Mouse (Mus musculus): Measurements from ENCODE around the gene Fam166b.

Fam166b gene

DNA sequence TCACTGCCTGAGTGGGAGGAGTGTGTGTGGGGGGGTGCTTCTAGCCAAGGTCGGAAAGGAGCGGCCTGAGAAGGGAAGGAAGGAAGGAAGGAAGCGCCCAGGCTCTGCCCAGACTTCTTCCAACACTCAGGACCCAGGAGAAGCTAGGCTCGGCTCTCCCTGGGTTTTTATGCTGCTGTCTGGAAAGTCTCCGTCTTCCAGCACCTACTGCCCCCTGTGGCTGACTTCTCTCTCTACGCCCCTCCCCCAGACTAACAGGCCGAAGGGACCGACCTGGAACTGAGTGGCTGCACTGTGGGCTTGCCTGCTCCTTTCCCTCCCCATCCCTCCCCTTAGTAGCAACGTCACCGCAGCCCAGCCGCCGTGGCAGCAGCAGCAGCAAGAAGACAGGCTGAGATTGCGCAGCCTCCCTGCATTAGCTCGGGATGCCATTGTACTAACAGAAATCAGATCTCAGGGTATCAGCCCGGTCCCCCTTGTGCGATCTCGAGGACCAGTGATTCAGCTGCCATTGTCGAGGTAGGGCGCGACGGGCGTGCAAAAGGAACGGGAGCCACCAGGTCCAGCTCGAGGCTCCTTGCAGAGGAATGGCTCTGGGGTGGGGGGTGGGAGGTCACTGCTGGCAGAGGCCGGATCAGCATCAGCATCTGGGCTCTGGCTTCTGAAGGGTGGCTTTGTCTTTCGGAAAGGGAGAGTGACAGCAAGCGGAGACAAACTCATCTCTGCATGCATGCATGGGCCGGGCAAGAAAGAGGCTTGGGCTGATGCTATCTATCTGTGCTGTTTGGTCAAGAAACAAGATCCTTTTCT, 22.6 kb downstream of the Fam166b start:
- peak; percentile 76 for DNase-seq (ENCODE audit: low read depth, low spot score)

DNA sequence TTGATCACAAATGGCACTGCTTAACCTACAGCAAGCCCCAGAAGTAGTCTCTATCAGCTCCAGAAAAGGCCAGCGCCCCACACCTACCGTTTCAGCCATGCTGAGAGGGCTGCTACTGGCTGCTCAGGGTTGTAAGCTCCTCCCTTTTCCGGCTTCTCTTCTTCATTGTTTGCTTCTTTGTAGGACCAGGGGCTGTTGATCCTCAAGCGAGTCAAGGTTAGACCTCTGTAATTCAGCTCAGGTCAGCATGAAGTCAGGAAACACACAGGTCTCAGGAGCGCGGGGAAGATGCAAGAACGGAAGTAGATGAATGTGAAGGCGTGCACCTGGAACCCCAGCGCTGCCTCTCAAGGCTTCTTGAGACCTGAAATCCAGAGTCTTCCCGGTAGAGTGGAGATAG, 24.2 kb downstream of the Fam166b start:
- no peak for DNase-seq (ENCODE audit: low read depth, low spot score)

- no peak for DNase-seq (ENCODE audit: low read depth, low spot score)
Measured at GRCm38 (mm10) chr4:43402212-43402611, 26.7 kb downstream of the Fam166b start.

DNA sequence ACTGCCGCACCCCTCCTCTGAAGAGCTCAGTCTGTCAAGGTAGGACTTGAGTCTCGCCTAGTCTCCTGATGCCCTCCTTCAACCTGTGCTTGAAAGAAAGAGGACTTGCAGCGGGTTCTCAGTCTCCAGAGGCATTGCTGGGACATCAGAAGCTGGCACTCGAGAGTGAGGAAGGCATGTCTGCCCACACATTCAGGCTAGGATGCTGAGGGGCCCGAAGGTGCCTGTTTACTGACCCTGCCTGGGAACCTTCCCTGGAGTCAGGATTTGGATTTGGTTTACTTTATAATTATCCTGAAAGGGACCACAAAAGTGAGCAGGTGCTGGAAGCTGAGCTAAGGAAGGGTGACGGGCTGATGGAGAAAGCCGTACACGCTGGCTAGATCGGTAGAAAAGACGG, 27.4 kb downstream of the Fam166b start:
- no peak for DNase-seq (ENCODE audit: low read depth, low spot score)

- no peak for DNase-seq (ENCODE audit: low read depth, low spot score)
Measured at GRCm38 (mm10) chr4:43400976-43401375, 28.0 kb downstream of the Fam166b start.

GRCm38 (mm10) chr4:43399391-43400131, 29.4 kb downstream of the Fam166b start:
- DNase-seq (ENCODE audit: low read depth, low spot score), result no peak

DNA sequence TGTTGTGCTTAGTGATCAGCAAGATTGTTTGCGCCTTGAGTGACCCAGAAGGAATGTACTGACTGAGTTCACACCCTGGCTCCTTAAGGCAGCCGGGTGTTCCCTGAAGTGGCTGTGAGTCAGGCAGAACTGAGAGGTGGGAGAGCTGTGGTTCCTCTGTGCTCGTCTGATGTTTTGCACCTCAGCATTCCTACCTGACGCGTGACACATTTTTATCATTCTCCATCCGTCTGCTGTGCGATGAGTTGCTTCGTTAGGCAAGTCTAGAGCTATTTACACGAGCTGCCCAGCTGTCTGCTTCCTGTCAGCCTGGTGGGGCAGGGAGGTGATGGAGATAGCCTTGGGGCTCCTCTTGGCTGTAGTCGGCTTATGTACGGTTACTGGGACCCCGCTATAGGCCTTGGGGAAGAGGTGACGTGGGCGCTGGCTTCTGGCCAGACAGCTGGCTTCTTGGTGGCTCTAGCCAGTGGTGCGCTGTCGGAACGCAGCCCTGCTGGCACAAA, 30.1 kb downstream of the Fam166b start:
- no peak for DNase-seq (ENCODE audit: low read depth, low spot score)

- DNase-seq (ENCODE audit: low read depth, low spot score), result no peak
Measured at GRCm38 (mm10) chr4:43398014-43398413, 30.9 kb downstream of the Fam166b start.

DNA sequence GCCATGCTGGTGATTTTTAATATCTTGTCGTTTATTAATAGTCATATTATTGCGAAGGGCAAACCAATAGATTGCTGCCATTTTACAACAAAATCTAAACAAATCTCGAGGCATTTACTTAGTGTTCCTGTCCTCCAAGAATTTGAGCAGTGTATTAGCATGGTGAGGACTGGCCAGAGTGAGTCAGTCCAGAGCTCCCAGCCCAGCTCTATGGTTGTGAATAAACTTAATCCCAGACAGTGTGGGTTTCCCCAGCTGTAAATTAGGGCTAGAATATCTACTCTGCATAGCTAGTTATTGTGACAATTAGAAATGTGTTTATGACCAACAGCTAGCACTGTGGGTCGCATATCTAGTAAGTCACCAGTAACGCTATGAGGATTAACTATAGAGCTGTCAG, 32.6 kb downstream of the Fam166b start:
- DNase-seq (ENCODE audit: low read depth, low spot score), result no peak

- DNase-seq (ENCODE audit: low read depth, low spot score), result no peak
Measured at GRCm38 (mm10) chr4:43395836-43396235, 33.1 kb downstream of the Fam166b start.

DNA sequence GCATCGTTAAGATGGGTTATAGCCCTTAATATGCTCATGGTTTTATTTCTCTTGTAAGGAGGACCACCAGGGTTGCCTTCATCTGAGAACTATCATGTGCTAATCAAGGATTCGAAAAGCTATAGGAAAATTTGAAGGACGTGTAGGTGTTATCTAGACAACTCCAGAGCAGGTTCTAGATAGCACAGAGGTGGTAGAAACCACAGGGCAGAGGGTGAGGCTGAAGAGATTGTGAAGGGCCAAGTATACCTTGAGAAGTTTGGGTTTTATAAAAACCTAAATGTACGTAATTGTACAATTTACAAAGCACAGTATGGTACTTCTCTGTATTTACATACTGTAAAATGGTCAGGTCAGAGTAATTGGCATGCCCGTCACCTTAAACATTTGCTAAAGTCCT, 33.8 kb downstream of the Fam166b start:
- no peak for DNase-seq (ENCODE audit: low read depth, low spot score)

- no peak for DNase-seq (ENCODE audit: low read depth, low spot score)
Measured at GRCm38 (mm10) chr4:43394345-43394891, 34.5 kb downstream of the Fam166b start.

DNA sequence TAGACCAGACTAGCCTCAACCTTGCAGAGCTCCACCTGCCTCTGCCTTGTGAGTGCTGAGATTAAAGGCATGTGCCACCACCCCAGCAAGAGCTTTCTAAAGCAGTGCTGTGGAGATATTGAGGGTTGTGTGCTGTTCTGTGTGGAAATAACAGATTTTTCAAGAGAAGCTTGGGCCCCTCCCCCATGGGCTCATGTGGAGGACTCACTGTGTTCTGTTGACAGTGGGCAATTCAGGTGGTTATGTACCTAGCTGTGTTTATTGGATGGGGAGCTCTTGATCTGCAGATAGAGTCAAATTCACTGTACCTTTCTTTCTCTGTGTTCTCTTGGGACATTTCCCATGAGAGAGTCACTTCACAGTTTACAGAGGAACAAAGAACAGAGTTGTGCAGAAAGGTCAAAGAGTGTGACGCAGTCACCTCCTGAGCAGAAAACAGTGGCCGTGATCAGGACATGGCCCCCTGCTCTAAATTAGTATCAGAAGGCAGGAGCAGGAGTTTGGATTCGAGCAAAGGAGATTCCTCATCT, 37.3 kb downstream of the Fam166b start:
- no peak for DNase-seq (ENCODE audit: low read depth, low spot score)

DNA sequence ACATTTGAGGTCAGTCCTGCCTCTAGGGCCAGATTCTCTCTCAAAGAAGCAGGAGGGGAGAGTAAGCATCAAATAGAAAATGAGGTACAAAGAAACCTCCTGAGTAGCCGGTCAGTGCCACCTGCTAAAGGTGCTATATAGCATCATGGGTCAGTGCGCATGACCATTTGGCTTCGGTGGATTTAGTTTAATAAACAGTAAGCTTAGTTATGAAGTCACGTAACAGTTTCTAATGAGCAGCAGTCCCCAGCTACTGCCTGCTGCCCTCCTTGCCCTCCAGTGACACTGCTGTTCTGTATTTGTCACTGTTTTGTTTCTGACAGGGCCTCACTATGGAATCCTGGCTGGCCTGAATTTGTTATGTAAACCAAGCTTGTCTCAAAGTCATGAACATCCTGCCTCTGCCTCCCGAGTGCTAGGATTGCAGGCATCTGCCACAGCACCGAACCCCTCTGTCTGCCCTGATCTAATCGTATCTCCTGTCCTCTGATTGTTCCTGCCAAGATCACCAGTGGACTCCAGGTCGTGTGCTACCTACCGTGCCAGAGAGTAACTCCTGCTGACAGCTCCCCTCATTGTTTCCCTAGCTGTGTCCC, 39.0 kb downstream of the Fam166b start:
- no peak for DNase-seq (ENCODE audit: low read depth, low spot score)

- no peak for DNase-seq (ENCODE audit: low read depth, low spot score)
Measured at GRCm38 (mm10) chr4:43389390-43389789, 39.5 kb downstream of the Fam166b start.

DNA sequence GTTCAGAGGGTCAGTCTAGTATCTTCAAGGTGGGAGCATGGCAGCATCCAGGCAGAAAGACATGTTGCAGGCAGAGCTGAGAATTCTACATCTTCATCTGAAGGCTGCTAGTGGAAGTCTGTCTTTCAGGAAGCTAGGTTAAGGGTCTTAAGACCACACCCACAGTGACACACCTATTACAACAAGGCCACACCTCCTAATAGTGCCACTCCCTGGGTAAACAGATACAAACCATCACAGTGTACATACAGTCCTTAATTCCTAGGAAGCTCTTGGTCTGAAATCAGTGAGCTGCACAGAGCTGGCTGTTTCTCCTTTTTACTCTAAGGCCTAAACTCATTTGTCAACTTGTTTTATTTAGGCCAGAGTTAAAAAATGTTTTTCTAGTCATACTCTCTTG, 42.0 kb downstream of the Fam166b start:
- DNase-seq (ENCODE audit: low read depth, low spot score), result no peak

DNA sequence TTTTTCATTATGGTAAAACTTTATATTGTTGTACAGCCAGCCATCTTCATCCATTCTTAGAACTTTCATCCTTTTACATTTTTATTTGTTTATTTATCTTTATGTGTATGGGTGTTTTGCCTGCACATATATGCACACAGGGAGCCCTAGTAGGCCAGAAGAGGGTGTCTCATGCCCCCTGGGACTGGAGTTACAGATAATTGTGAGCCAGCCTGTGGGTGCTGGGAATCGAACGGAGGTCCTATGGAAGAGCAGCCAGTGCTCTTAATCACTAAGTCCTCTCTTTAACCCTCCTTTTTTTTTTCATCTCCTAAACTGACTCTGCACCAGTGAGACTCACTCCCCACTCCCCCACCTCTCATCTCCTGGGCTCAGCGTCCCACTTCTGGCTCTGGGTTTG, 44.4 kb downstream of the Fam166b start:
- DNase-seq (ENCODE audit: low read depth, low spot score), result no peak

GRCm38 (mm10) chr4:43384083-43384460, 44.9 kb downstream of the Fam166b start:
- no peak for DNase-seq (ENCODE audit: low read depth, low spot score)

GRCm38 (mm10) chr4:43383246-43384082, 45.5 kb downstream of the Fam166b start:
- no peak for DNase-seq (ENCODE audit: low read depth, low spot score)

DNA sequence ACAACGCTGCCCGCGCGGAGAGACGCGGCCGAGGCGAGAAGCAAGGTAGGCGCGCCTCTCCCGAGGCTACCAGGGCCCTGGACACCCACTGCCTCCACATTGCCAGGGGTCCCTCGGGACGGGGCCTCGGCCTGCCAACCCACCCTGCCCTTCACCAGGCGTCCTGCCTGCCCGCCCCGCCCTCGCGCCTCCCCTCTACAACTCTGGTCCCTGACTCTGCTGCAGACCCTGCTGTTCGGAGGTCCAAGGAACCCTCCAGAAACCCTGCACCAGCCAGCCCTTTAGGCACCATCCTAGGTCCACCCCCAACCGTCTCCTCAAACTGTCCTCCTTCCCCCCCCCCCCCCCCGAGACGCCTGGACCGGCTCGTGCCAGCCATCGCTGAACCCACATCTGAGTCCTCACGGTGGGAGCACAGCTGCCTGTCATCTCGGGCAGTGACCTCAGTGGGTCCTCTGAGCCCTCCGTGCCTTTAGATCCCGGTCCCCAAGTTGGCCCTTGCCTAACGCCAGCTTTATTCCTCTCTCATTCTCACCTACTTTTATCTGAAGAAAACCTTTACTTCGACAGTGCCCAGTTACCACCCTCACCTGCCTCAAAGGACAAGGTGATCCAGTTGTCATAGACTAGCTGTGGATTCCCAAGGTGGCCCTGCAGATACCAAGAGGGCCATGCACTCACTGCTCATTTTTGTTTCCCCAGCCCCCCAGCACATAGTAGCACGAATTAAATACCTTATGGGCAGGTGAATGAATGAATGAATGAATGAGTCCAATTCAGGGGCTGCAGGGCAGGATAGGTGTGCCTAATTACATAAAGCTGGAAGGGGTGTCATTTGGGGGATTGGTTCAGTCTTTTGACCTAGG, 46.5 kb downstream of the Fam166b start:
- no peak for DNase-seq (ENCODE audit: low read depth, low spot score)

All from retina, postnatal 7 days (tissue).